Mouse (Mus musculus) thymus, postnatal 4 days (tissue): ENCODE measurements around the gene Gm20547.
"Not testable (repeated sequence)": the region's sequence is repeated elsewhere in the genome, so short reads cannot be mapped to it uniquely, and the experiment has no call there.

Source experiments
- DNase-seq: peaks from one replicate; pipeline ENCODE4 v3.0.0; 2021

Gm20547 gene

DNA sequence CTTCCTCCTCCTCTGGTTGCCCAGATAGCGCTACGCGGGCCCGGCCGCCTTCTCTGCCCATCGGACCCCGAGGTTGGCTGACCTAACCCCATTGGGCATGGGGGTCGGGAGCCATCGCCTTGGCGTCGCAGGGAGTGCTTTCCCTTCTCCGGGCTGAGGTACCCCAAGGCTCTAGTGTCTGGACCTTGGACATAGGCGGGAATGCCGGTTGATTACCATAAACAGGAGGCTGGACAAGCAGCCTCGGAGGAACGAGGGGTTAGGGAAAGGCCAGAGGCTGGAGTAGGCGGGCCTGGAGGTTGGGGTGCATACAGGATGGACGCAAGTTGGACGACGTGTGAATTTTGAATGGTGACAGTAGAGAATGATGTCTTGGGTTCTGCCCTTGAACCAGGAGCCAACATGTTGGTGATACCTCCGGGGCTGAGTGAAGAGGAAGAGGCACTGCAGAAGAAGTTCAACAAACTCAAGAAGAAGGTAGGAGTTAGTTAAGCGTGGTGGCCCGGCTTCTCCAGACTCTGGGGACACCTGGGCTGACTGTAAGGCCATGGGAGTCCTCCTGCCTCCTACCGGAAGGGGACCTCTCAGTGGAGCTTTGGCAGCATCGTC, 31.2 kb downstream of the Gm20547 start:
- DNase-seq: peak; percentile 31

DNA sequence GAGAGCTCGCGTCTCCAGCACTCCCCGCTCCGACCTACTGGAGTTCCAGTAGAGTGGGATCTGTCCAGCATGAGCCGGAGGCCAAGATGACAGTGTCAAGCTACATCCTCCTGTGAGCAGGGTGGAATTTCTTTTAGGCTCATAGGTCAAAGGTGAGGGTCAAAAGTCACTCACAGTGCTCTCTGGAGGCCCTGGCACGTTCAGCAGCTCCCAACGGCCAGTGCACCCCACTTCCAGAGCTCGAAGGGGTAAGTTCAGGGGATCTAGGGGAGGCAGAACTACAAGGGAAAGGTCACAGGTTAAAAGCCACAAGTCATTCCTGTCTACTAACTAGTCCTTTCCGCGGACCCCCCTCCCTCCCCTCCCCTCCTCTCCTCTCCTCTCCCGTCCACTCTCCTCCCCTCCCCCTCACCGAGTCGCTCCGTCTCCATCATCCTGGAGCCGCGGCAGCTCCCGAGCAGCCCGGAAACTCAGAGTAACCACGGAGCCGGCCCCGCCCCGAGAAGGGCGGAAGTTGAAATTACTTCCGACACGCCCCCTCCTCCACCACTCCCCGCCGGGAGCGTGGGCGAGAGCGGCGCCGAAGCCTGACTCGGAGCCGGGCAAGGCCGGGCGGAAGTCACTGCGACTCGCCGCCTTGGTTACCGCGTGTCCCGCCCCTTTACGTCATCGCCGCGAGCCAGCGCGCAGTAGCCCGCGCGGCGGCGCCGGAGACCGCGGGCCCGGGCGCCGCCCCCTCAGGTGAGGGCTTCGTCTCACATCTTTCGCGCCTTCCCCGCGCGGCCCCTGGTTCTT, 31.9 kb downstream of the Gm20547 start, which contains the start of the genes Skiv2l and Nelfe:
Skiv2l (minus strand) TSS at position 489 of the 795 bp plus-strand sequence.
Nelfe (plus strand) TSS at position 670 of the 795 bp plus-strand sequence.
- peak; percentile 99 for DNase-seq

DNA sequence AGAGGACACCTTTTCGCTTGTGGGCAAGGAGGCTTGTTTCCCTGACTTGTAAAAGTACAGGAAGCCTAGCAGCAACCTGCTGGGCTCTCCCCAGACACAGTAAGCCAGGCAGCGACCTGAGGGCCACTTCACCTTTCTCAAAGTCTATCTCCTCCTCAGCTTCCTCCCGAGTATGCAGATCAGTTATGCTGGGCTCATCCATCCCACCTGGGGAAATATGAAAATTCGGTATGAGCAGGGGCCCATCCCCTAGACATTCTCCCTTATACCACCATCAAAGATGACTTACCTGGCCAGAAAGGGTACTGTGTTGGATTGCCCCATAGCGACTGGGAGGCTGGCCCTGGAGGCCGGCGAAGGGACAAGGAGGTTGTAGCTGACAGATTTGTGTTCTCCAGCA, 34.2 kb downstream of the Gm20547 start:
- no peak for DNase-seq

DNA sequence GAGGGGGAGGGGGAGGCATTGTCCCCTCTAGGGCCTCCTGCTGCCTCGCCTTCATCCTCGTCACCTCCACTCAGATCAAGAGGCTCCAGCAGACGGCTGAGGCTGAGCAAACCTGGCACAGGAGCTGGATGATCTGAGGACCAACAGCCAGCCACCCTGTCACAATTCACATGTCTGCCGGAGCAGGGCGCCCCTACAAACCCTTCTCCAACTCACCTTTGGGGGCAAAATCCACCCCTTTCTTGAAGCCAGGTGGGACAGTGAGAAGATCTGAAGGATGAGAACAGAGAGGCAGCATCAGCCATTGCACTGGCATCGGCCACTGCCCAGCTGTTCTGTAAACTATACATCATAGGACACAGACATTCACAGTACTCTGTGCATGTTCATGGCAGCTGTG, 34.6 kb downstream of the Gm20547 start:
- DNase-seq: no peak

DNA sequence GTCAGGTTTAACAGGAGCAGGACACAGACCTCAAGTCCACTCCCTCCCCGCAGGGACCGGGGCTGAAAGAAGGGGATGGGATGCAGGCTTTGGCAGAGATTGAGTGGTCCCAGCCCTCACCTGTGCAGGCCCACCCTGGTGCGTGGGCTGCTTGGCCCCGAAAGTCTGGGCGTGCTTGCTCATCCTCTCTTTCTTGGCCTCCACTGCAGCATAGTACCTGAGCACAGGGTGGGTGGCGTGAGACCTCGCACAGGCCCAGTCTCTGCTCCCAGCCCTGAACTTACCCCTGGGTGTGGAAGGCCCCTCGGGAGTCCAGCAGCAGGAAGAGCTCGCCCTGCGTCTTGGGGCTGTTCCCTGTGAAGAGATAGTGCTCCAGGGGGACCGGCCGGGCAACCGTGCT, 37.0 kb downstream of the Gm20547 start:
- no peak for DNase-seq

DNA sequence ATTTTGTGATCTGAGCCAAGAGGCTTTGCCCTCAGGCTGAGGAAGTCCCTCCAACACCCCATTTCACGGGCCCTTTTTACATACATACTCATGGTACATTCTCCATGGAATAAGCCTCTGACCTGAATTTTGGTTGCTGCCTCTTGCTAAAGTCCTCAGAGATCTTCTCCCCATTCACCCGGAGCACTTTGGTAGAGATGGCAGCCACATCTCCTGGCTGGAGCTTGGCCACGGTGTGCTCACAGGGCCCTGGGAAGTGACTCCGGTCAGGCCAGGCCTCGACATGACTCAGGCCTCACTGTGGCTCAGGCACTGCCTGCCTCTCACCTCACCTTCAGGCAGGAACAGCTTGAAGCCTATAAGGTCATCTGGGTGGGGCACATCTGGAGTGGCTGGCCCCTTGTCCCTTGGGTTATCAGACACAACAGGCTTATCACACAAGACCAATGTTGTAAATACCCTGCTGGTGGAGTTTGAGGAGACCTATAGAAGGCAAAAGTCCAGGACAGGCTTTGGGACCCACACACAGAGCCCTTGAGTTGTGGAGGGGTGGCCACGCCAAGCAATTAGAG, 41.0 kb downstream of the Gm20547 start:
- DNase-seq: no peak

DNA sequence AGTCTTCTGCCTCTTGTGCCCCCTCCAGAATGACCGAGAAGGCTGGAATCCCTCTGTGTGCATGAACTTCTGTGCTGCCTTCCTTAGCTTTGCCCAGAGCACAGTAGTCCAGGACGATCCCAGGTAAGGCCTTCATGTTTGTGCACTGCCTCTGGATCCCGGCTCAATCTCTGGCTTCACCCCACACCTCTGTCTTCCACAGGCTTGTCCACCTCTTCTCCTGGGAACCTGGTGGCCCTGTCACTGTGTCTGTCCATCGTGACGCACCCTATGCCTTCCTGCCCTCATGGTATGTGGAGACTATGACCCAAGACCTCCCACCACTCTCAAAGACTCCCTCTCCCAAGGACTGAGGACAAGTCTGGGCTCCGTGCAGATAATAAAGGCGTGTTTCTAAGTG, 43.1 kb downstream of the Gm20547 start:
- no peak for DNase-seq

DNA sequence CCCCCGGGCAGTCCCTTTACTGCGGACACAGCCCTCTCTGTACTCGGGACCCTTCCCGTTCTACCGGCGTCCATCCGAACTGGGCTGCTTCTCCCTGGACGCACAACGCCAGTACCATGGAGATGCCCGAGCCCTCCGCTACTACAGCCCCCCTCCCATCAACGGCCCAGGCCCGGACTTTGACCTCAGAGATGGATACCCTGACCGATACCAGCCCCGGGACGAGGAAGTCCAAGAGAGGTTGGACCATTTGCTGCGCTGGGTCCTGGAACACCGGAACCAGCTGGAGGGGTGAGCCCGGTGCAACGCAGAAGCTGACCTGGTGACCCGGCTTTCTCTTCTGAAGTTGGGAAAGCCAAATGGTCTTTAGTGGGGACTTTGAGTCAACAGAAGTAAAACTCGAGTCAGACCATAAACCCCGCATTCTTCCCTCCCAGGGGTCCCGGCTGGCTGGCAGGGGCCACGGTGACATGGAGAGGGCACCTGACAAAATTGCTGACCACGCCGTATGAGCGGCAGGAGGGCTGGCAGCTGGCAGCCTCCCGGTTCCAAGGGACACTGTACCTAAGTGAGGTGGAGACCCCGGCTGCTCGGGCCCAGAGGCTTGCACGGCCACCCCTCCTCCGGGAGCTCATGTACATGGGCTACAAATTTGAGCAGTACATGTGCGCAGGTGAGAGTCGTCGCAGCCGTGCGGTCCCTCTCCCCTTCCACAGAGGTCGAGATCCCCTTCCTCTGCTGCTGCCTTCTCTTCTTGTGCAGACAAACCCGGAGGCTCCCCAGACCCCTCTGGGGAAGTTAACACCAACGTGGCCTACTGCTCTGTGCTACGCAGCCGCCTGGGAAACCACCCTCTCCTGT, 44.1 kb downstream of the Gm20547 start:
- peak; percentile 24 for DNase-seq

DNA sequence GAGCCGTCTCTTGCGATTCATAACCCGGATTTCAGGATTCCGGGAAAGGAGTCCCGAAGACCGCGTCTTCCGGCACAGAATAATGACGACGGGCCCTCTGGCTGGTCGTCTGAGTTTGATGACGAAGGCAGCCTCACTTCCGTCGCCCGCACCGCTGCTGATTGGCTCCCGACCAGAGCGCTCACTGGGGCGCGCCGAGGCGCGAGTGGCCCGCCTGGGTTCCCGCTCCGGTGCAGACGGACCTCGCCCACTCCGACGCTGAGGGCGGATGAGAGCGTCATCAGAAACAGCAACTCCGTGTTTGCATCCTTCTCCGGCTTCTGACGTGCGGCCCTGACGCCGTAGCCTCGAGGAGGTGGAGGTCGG, 45.0 kb downstream of the Gm20547 start, which contains the start of the genes Stk19 and Dxo:
Stk19 (minus strand) TSS at position 90 of the 366 bp plus-strand sequence.
Dxo (plus strand) TSS at position 164 of the 366 bp plus-strand sequence.
- peak; percentile 93 for DNase-seq

DNA sequence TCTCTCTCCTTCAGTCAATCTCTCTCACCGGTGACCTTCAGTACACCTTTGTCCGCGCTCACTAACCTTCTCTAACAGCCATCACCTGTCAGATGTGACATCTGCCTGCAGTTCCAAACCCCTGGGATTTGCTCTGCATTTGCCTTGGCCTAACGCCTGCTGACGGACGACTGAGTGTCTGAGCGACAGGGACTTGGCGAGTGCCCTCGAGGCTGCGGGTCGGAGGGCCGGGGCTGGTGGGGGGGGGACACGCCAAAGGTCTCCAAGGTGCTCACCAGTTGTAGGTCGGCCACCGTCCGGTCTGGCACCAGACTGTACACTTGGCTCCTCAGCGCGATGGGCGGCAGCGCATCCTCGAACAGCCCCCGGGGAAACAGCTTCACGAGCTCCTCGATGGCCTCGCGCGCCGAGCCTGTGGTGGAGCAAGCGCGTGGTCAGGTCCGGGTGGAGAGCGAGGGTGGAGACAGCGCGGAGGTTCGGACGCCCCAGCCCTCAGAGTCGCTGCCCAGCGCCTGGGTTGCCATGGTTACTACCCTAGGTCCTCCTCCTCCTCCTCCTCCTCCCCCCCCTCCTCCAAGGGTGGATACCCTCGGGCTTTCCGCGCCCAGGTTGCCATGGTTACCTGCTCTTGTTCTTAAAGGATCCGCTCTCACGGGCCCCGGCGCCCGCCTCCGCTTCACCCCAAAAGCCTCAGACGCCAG, 45.5 kb downstream of the Gm20547 start:
- DNase-seq: no peak

DNA sequence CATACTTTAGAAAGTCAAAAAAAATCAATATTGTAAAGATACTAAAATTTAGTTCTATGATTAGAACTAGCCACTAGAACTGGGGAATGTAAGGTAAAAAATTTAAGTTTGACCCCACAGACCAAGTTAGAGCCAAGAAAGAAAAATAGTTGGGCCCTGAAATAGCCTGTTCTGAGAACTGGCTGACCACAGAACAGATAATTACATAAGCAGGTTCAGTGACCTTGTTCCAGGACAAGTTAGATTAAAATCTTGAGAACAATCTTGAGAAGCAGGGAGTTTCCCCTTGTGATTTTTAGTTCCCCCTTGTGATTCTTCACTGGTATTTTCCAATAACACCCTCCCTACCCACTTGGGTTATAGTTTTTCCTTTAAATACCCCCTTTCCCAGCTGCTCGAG, 51.1 kb downstream of the Gm20547 start:
- DNase-seq: not testable (repeated sequence)

DNA sequence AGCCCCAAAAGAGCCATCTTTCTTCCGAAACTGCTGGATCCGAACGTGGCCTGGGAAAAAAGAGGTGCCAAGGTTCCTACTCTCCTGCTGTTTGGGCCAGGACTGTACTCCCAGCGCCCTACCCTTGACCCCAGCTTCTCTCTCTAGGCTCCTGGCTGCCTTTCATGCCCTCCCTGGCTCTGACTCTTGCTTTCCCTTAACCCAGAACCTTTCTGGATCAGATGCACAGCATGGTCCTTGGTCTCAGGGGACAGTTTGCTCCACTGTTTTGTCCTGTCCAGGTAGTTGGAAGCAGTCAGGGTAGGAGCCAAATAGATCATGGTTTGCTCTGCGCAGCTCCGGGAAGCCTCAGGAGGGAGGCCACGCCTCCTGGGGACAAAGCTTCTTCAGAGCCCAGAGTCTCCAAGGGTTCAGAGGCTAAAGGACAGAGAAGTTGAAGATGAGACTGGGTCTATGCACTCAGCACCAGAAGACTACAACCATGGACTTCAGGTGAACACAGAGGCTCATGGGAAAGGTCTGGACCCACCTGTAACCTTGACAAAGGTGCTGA, 66.9 kb downstream of the Gm20547 start:
- no peak for DNase-seq

DNA sequence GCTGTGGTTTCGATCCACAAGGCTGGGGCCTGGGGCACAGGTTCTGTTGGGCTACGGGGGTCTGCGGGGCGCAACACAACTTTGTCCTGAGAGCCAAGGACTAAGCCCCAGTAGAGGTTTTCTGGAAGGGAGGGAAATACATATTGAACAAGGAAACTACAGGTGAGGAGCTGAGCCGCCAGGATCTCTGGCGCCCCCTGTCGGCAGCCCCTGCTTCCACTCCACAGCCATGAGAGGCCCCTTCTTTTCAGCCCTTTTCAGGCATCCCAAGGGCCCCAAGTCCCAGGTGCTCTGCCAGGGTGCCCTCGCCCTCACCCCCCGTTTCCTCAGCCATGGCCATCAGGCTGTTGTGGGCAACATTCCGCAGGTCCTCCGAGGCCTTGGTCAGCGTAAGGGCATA, 68.1 kb downstream of the Gm20547 start:
- peak; percentile 76 for DNase-seq

DNA sequence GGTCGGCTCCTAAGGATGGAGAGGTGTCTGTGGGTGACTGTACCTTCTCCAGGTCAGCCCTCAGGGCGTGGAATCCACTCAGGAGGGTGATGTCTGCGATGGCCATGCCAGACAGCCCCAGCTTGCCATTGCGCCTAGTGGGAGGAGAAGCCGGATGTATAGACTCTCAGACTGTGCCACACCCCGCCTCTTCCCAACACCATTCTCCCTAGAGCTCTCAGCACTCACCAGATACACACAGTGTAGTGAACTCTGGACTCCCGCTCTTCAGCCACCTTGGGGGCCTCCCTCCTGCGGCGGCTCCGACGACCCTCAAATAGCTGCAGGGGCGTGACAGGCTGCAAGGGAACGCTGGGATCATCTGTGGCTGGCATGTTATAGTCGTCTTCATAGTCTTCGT, 70.6 kb downstream of the Gm20547 start:
- no peak for DNase-seq

DNA sequence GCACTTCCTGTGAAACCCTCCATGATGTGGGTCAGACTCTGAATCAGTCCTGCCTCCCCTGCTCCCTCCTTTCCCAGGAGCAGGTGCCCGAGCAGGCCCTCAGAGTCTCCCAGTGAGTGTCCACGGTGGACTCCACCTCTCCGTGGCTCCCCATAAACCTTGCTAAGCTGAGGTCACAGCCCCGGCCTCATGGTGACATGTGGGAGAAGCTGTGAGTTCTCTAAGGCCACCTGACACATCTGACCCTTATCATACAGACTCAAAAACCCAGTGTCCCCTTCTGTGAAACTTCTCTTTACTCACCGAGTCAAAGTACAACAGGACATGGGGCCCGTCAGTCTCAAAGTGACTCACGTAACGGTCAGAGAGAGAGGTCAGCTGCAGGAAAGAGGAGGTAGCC, 71.0 kb downstream of the Gm20547 start:
- DNase-seq: not testable (repeated sequence)

DNA sequence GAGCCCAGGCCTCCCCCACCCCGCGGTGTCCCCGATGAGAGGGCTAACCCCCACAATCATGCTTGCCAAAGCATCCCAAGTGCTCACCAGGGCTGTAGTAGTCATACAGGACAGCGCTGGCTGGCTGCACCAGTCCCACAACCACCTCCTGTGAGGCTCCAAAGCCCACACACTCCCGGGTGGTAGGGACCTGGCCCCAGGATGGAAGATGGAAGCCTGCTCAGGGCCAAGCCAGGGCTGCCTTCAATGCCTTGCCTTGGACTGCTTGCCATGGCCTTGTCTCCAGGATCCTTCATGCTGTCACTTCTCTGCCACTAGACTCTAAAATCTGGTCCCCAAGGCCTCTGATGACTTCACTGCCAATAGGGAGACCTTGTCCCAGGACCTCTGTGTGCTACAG, 71.4 kb downstream of the Gm20547 start:
- DNase-seq: not testable (repeated sequence)

DNA sequence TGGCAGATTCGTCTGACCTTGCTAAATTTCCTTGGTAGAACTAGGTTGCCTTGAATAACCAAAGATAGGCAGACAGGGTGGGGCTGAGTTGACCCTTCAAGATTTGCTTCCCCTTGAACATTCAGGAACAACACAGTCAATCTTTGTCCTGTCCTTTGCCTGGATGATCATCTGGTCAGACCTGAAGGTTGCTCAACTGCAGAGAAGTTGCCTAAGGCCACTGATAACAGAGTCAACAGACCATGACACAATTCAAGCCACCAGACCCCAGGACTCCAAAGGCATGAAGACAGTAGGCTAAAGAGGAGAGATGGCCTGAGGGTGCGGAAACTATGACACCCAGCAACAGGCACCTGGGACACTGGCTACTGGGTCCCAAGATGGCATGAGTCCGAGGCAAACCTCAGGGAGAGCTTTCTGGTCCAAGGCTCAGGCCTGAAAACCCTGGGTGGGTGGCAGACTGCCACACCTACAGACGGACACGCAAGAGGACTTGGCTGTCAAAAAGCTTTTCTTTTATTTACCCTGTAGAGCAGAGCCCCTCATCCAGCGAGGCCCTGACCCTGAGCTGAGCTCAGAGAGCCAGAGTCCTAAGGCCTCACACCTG, 73.1 kb downstream of the Gm20547 start:
- no peak for DNase-seq

DNA sequence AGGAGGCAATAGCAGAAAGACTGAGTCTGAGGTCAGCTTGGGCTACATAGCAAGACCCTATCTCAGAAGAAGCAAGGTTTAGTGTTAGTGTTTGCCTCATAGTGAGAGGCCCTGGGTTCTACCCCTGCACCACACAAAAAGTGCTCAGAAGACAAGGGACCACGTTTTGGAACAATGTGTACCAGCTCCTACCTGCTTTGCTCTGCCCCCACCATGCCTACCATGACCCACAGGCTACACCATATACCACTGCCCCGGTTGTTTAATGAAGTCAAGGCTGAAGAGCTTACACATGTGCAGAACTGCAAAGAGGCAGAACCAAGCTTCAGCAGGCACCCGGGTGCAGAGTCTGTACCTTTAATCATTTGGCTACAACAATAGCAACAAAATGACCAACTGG, 74.7 kb downstream of the Gm20547 start:
- DNase-seq: no peak
